Mouse (Mus musculus) liver, embryonic 11.5 days (tissue): Measurements from ENCODE around the gene Erh. TPM values are rescaled to one million over a fixed set of nuclear protein-coding genes. Genes with fewer than 3 reads are reported as not detected.

Experiments used
- ATAC-seq: fragments of 200-750 bp; cut with Nextera tagmentation; replicated peaks from 2 replicates; pipeline ENCODE4 v1.8.0; 2017; ENCODE audit warnings: moderate number of reproducible peaks, mild to moderate bottlenecking, moderate TSS enrichment, moderate library complexity; ENCODE audit not compliant: low FRiP score
- DNase-seq: peaks from one replicate; pipeline ENCODE4 v3.0.0-alpha.2; 2017; ENCODE audit warnings: low spot score
- H3K27ac ChIP-seq: fragments of 300-500 bp; sonication (generic); 2 replicates; pipeline ENCODE4 v1.5.1; 2014; ENCODE audit warnings: mild to moderate bottlenecking, low read depth, low read length, control low read depth
- H3K27me3 ChIP-seq: fragments of 300-500 bp; sonication (generic); replicated peaks from 2 replicates; pipeline ENCODE4 v1.6.1; 2014; ENCODE audit warnings: low read length, mixed read lengths; ENCODE audit not compliant: control insufficient read depth, insufficient read depth
- H3K36me3 ChIP-seq: fragments of 300-500 bp; sonication (generic); 2 replicates; pipeline ENCODE4 v1.6.1; 2014; ENCODE audit warnings: mild to moderate bottlenecking, low read length, moderate library complexity, mixed read lengths; ENCODE audit not compliant: control insufficient read depth, insufficient read depth
- H3K4me1 ChIP-seq: fragments of 300-500 bp; sonication (generic); replicated peaks from 2 replicates; pipeline ENCODE4 v1.6.1; 2014; ENCODE audit warnings: low read length, mixed read lengths; ENCODE audit not compliant: control insufficient read depth, insufficient read depth
- H3K4me2 ChIP-seq: fragments of 300-500 bp; sonication (generic); 2 replicates; pipeline ENCODE4 v1.6.1; 2014; ENCODE audit warnings: mild to moderate bottlenecking, control low read depth, moderate library complexity
- H3K4me3 ChIP-seq: fragments of 300-500 bp; sonication (generic); 2 replicates; pipeline ENCODE4 v1.5.1; 2014; ENCODE audit warnings: low read depth, low read length, control low read depth
- H3K9ac ChIP-seq: fragments of 300-500 bp; sonication (generic); 2 replicates; pipeline ENCODE4 v1.6.1; 2014; ENCODE audit warnings: low read depth, low read length, control low read depth
- H3K9me3 ChIP-seq: fragments of 300-500 bp; sonication (generic); 2 replicates; pipeline ENCODE4 v1.6.1; 2016; ENCODE audit warnings: low read length, inconsistent platforms, mixed read lengths; ENCODE audit not compliant: control insufficient read depth
- WGBS: fragments of 180-500 bp; shearing (Covaris S2); extraction: QIAGEN DNeasy Blood & Tissue Kit; methylation state at CpG from one replicate; pipeline ENCODE4 v1.1.7; 2014; 5-methylcytosine and 5-hydroxymethylcytosine counted together
- polyA plus RNA-seq: library from polyadenylated mRNA; unstranded; fragments of >200 nt; fragmentation: Nextera tagmentation; extraction: Ambion mirVana; gene quantifications from 2 replicates; pipeline ENCODE4 v1.2.1, GENCODE M21; 2014

Gene Erh
- polyA plus RNA-seq = 304 and 308 TPM in 2 replicates

DNA sequence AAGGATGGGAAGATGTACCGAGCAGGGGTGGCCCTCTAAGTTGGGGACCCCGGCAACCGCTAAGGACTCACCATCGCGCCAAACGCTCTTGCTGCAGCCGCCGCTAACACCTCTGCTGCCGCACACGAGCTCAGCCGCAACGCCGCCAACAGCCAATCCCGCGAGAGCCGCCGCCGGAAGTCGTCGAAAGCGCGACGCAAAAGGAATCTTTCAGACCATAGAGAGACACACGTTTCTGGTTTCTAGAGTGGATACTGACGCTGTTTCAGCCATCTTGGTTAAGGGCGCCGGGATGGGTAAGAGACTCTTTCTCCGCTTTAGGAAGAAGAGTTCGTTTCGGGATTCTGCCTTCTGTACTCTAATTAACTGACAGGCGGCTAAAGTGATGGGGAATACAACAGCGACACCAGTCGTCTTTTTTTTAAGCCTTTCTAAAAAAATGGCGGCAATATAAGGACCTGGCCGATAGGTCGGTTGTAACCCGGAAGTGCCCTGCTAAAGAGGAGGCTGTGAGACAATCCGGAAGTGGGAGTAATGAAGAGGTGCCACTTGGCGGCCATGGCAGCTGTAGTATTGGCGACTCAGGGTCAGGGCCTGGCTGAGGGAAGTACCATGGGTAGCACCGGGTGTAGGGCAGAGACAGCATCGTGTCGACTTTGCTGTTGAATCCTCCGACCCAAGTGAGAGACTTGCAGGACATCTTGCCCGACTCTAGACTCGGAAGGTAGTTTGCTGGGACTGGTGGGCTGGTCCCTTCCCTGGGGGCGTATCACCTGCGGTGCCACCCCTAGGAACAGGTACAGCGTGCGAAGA is at the start of gene Erh, which contains the start of gene Slc39a9:
TSS of gene Erh (minus strand) at position 649 of the 813 bp plus-strand sequence.
TSS of gene Slc39a9 (plus strand) at position 191 of the 813 bp plus-strand sequence.
- H3K4me1 ChIP-seq = peaks cover 25% of the 10 kb centered on the region
- H3K36me3 ChIP-seq = peaks cover 12% of the 10 kb centered on the region
- no peaks in the 10 kb centered on the region for H3K9me3 ChIP-seq
- H3K27ac ChIP-seq = peak within 1 kb of the TSS; percentile 89
- peak within 1 kb of the TSS; percentile 99 for H3K9ac ChIP-seq
- DNase-seq = peak; percentile 91
- H3K27me3 ChIP-seq = no peaks in the 10 kb centered on the region
- WGBS = under 1% methylated on average over 50 of the region's 50 CpGs
- peak within 1 kb of the TSS; percentile 97 for H3K4me3 ChIP-seq
- peak within 1 kb of the TSS; percentile 78 for H3K4me2 ChIP-seq
- peak; percentile 96 for ATAC-seq

- H3K4me2 ChIP-seq = no peak overlapping the region
- H3K27me3 ChIP-seq = peaks cover 53% of the 10 kb centered on the region
- no peaks in the 10 kb centered on the region for H3K36me3 ChIP-seq
- no peak overlapping the region for H3K9ac ChIP-seq
- ATAC-seq (no peak), DNase-seq (no peak)
- H3K4me1 ChIP-seq = peaks cover 9% of the 10 kb centered on the region
- H3K4me3 ChIP-seq = no peak overlapping the region
- no peaks in the 10 kb centered on the region for H3K9me3 ChIP-seq
- 35% methylated on average over 2 of the region's 2 CpGs for WGBS
- H3K27ac ChIP-seq = no peak overlapping the region
Observed at GRCm38 (mm10) chr12:80693700-80694099, 49.6 kb upstream of the Erh start.

DNA sequence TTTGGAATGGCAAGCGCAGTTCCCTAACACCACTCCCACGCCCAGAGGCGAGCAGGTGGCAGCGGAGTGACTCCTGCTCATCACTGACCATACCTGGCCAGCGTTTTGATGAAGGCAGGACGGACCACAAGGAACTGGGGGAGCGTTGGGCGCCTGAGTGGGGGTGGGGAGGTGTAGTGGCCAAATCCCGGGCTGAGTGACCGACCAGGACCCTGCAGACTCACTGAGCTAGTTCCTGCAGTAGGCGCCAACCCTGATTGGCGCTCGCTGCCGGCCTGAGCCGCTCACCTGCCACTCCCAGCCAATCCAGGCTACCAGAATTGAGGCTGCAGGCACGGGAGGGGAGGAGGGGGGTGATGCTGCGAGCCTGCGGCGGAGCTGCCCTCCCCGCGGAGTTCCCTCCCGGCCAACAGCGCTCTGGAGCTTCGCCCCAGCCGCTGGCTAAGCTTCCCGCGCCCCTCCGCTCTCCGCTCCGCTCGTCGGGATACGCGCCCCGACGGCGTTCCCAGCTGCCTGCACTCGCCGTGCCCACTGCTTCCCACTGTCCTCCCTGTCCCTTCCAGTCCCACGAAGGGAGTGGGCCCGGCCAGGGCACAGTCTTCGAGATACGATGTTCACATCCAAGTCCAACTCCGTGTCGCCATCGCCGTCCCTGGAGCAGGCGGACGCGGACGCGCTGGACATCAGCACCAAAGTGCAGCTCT is 48.3 kb upstream of the Erh start, which contains the start of gene Plekhd1:
TSS of gene Plekhd1 (plus strand) at position 323 of the 704 bp plus-strand sequence.
- H3K36me3 ChIP-seq = no peaks in the 10 kb centered on the region
- no peaks in the 10 kb centered on the region for H3K9me3 ChIP-seq
- peak within 1 kb of the TSS; percentile 42 for H3K4me3 ChIP-seq
- whole genome bisulfite sequencing = 5% methylated on average over 49 of the region's 52 CpGs
- H3K27me3 ChIP-seq = peaks cover 53% of the 10 kb centered on the region
- DNase-seq = peak; percentile 50
- H3K9ac ChIP-seq = no peak within 1 kb of the TSS
- peak; percentile 62 for ATAC-seq
- H3K4me2 ChIP-seq = peak within 1 kb of the TSS; percentile 67
- H3K4me1 ChIP-seq = peaks cover 5% of the 10 kb centered on the region; the same call in 1 of the 2 replicates
- no peak within 1 kb of the TSS for H3K27ac ChIP-seq

GRCm38 (mm10) chr12:80691671-80692091 is 47.5 kb upstream of the Erh start:
- H3K36me3 ChIP-seq = no peaks in the 10 kb centered on the region
- peaks cover 5% of the 10 kb centered on the region; the same call in 1 of the 2 replicates for H3K4me1 ChIP-seq
- 12% methylated on average over 12 of the region's 12 CpGs for WGBS
- no peak overlapping the region for H3K4me3 ChIP-seq
- H3K4me2 ChIP-seq = peak overlapping the region; percentile 67; the same call in 1 of the 2 replicates
- no peak for ATAC-seq
- peaks cover 53% of the 10 kb centered on the region for H3K27me3 ChIP-seq
- no peak overlapping the region for H3K27ac ChIP-seq
- no peak for DNase-seq
- H3K9me3 ChIP-seq = no peaks in the 10 kb centered on the region
- H3K9ac ChIP-seq = no peak overlapping the region

DNA sequence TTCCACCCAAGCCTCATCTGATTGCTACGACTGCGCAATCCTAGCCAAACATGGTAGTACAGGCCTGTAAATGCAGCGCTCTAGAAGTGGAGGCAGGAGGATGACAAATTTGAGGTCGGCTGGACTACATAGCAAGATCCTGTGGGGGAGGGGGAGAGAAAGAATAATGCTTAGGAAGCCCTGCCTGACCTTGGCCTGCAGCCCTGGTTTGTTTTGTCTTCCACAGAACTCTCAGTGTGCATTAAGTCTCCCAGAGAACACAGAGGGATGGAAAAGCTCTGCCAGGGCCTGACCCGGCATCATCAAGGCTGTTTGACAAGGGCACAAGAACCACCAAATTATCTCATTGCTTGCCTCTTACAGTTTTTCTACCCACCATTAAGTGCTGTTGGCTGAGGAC is 45.6 kb upstream of the Erh start:
- Histone ChIP-seq H3K27ac (no peak overlapping the region), H3K4me1 (peaks cover 5% of the 10 kb centered on the region; the same call in 1 of the 2 replicates), H3K27me3 (peaks cover 46% of the 10 kb centered on the region), H3K36me3 (no peaks in the 10 kb centered on the region), H3K9ac (no peak overlapping the region), H3K4me2 (no peak overlapping the region), H3K4me3 (no peak overlapping the region), H3K9me3 (no peaks in the 10 kb centered on the region)
- ATAC-seq = no peak
- 59% methylated on average over 5 of the region's 5 CpGs for WGBS
- no peak for DNase-seq

DNA sequence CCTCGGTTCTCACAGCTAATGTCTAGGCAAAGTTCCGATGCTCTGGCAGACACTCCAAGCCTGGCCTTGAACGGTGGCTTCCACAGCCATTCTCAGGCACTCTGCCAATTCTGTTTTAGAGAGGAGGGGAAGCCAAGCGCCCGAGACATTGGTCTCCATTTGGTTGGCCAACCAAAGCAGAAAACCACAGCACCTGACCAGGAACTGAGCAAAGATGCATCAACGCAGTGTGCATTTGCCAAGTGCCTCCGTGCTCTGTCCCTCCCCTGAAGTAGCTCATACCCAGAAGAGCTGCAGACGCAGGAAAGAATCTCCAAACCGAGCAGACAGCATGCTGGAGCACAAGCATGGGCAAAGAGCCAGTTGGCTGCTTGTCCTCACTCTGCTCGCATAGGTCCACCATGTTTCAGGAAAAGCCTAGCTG is 43.7 kb upstream of the Erh start:
- 76% methylated on average over 10 of the region's 10 CpGs for WGBS
- no peak overlapping the region for H3K4me3 ChIP-seq
- no peak overlapping the region for H3K4me2 ChIP-seq
- peaks cover 5% of the 10 kb centered on the region; the same call in 1 of the 2 replicates for H3K4me1 ChIP-seq
- H3K36me3 ChIP-seq = no peaks in the 10 kb centered on the region
- no peaks in the 10 kb centered on the region for H3K9me3 ChIP-seq
- H3K27me3 ChIP-seq = peaks cover 27% of the 10 kb centered on the region
- H3K27ac ChIP-seq = no peak overlapping the region
- H3K9ac ChIP-seq = no peak overlapping the region
- DNase-seq = no peak
- no peak for ATAC-seq

DNA sequence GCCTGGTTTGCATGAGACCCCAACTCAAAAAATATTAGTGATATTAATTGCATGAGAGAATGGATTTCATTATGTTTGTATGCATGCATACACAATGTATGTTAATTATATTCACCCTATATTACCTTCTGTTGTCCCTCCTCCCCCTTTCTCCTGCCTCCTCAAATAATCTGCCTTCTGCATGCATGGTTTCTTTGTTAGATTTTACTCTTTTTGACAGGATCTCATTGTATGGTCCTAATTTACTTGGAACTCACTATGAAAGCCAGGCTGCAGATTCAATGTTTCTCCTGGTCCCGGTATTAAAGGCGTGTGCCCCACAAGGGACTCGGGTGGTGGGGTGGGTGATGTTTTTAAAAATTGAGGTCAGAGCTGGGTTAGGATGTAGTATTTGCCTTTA is 40.2 kb upstream of the Erh start:
- H3K27ac ChIP-seq = no peak overlapping the region
- H3K4me1 ChIP-seq = no peaks in the 10 kb centered on the region
- H3K9me3 ChIP-seq = no peaks in the 10 kb centered on the region
- DNase-seq (no peak), ATAC-seq (no peak)
- no peaks in the 10 kb centered on the region for H3K36me3 ChIP-seq
- H3K4me2 ChIP-seq = no peak overlapping the region
- H3K9ac ChIP-seq = no peak overlapping the region
- H3K4me3 ChIP-seq = no peak overlapping the region
- no peaks in the 10 kb centered on the region for H3K27me3 ChIP-seq
- WGBS = 81% methylated on average over 3 of the region's 3 CpGs

DNA sequence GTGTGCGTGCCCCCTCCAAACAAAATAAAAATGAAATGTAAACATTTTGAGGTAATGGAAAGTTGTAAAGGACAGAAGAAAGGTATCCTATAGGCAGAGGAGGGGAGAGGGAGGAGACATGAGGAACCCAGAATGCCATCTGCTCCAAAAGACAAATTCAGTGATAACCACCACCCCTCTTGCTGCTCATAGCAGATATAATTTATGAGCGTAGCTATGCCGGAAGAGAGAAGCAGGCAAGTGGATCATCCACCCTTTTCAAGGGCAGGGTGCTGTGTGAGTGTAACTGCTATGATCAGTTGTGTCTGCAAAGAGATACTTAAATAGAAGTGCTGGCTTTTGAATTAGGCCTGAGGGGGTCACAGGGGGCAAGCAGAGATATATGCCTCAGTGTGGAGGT is 39.4 kb upstream of the Erh start:
- no peak overlapping the region for H3K4me2 ChIP-seq
- no peak overlapping the region for H3K4me3 ChIP-seq
- H3K9me3 ChIP-seq = no peaks in the 10 kb centered on the region
- no peaks in the 10 kb centered on the region for H3K36me3 ChIP-seq
- 71% methylated on average over 3 of the region's 3 CpGs for WGBS
- H3K27ac ChIP-seq = peak overlapping the region; percentile 35; the same call in 1 of the 2 replicates
- H3K9ac ChIP-seq = no peak overlapping the region
- no peaks in the 10 kb centered on the region for H3K4me1 ChIP-seq
- DNase-seq = no peak
- ATAC-seq = peak; percentile 83
- no peaks in the 10 kb centered on the region for H3K27me3 ChIP-seq
